Mouse (Mus musculus): ENCODE measurements around the gene Shisa8. TPM values are rescaled to one million over a fixed set of nuclear protein-coding genes. Genes with fewer than 3 reads are reported as not detected.

Shisa8 gene
- polyA plus RNA-seq, 1 experiment: 0.77 TPM

GRCm38 (mm10) chr15:82172648-82173047 lies 40.0 kb downstream of the Shisa8 start:
- TF ChIP-seq CTCF (IDR thresholded peaks at IDR 0.05; ENCODE audit: control insufficient read depth, insufficient read depth, low read length): no peak
- no peak for TF ChIP-seq POLR2A (IDR thresholded peaks at IDR 0.05; ENCODE audit: borderline replicate concordance, control insufficient read depth, low read depth, low read length)
- no peak overlapping the region for H3K4me3 ChIP-seq (replicated peaks; ENCODE audit: control insufficient read depth, low read depth, low read length)
- no peaks in the 10 kb centered on the region for H3K4me1 ChIP-seq (ENCODE audit: control insufficient read depth, insufficient read depth, low read length)
- WGBS: 79% methylated on average over 8 of the region's 8 CpGs
- H3K27ac ChIP-seq (ENCODE audit: control insufficient read depth, insufficient read depth, low read depth, low read length, poor library complexity): no peak overlapping the region

- 95% methylated on average over 36 of the region's 36 CpGs for WGBS
- H3K27ac ChIP-seq (ENCODE audit: control insufficient read depth, insufficient read depth, low read depth, low read length, poor library complexity): no peak overlapping the region
- peaks cover 1% of the 10 kb centered on the region; the same call in 1 of the 2 replicates for H3K4me1 ChIP-seq (ENCODE audit: control insufficient read depth, insufficient read depth, low read length)
- H3K4me3 ChIP-seq (replicated peaks; ENCODE audit: control insufficient read depth, low read depth, low read length): no peak overlapping the region
- TF ChIP-seq POLR2A (IDR thresholded peaks at IDR 0.05; ENCODE audit: borderline replicate concordance, control insufficient read depth, low read depth, low read length): no peak
These were observed 41.9 kb downstream of the Shisa8 start for GRCm38 (mm10) chr15:82170437-82171377.

GRCm38 (mm10) chr15:82169671-82170070 lies 42.9 kb downstream of the Shisa8 start:
- WGBS: 92% methylated on average over 5 of the region's 5 CpGs
- no peak overlapping the region for H3K27ac ChIP-seq (ENCODE audit: control insufficient read depth, insufficient read depth, low read depth, low read length, poor library complexity)
- H3K4me3 ChIP-seq (replicated peaks; ENCODE audit: control insufficient read depth, low read depth, low read length): no peak overlapping the region
- TF ChIP-seq POLR2A (IDR thresholded peaks at IDR 0.05; ENCODE audit: borderline replicate concordance, control insufficient read depth, low read depth, low read length): no peak
- no peak for TF ChIP-seq CTCF (IDR thresholded peaks at IDR 0.05; ENCODE audit: control insufficient read depth, insufficient read depth, low read length)
- peaks cover 3% of the 10 kb centered on the region; the same call in 1 of the 2 replicates for H3K4me1 ChIP-seq (ENCODE audit: control insufficient read depth, insufficient read depth, low read length)

GRCm38 (mm10) chr15:82167201-82168168 lies 45.1 kb downstream of the Shisa8 start:
- Histone ChIP-seq H3K4me1 (ENCODE audit: control insufficient read depth, insufficient read depth, low read length) (peaks cover 7% of the 10 kb centered on the region), H3K4me3 (replicated peaks; ENCODE audit: control insufficient read depth, low read depth, low read length) (no peak overlapping the region), H3K27ac (ENCODE audit: control insufficient read depth, insufficient read depth, low read depth, low read length, poor library complexity) (peak overlapping the region; percentile 71; the same call in 1 of the 2 replicates)
- WGBS: 75% methylated on average over 23 of the region's 23 CpGs
- TF ChIP-seq CTCF (IDR thresholded peaks at IDR 0.05; ENCODE audit: control insufficient read depth, insufficient read depth, low read length): no peak
- no peak for TF ChIP-seq POLR2A (IDR thresholded peaks at IDR 0.05; ENCODE audit: borderline replicate concordance, control insufficient read depth, low read depth, low read length)

GRCm38 (mm10) chr15:82166240-82167100 lies 46.1 kb downstream of the Shisa8 start:
- peaks cover 7% of the 10 kb centered on the region for H3K4me1 ChIP-seq (ENCODE audit: control insufficient read depth, insufficient read depth, low read length)

GRCm38 (mm10) chr15:82165332-82166239 lies 47.0 kb downstream of the Shisa8 start:
- peaks cover 10% of the 10 kb centered on the region for H3K4me1 ChIP-seq (ENCODE audit: control insufficient read depth, insufficient read depth, low read length)
- WGBS: 27% methylated on average over 8 of the region's 8 CpGs
- no peak overlapping the region for H3K4me3 ChIP-seq (replicated peaks; ENCODE audit: control insufficient read depth, low read depth, low read length)
- no peak for TF ChIP-seq POLR2A (IDR thresholded peaks at IDR 0.05; ENCODE audit: borderline replicate concordance, control insufficient read depth, low read depth, low read length)
- peak; percentile 86 for TF ChIP-seq CTCF (IDR thresholded peaks at IDR 0.05; ENCODE audit: control insufficient read depth, insufficient read depth, low read length)
- peak overlapping the region; percentile 12; the same call in 1 of the 2 replicates for H3K27ac ChIP-seq (ENCODE audit: control insufficient read depth, insufficient read depth, low read depth, low read length, poor library complexity)

More at GRCm38 (mm10) chr15:82166240-82167100, 46.1 kb downstream of the Shisa8 start:
- 27% methylated on average over 22 of the region's 22 CpGs for WGBS
- no peak; the same call in 1 of the 2 replicates for TF ChIP-seq POLR2A (IDR thresholded peaks at IDR 0.05; ENCODE audit: borderline replicate concordance, control insufficient read depth, low read depth, low read length)
- no peak for TF ChIP-seq CTCF (IDR thresholded peaks at IDR 0.05; ENCODE audit: control insufficient read depth, insufficient read depth, low read length)
- H3K4me3 ChIP-seq (replicated peaks; ENCODE audit: control insufficient read depth, low read depth, low read length): peak overlapping the region; percentile 45
- peak overlapping the region; percentile 71 for H3K27ac ChIP-seq (ENCODE audit: control insufficient read depth, insufficient read depth, low read depth, low read length, poor library complexity)
